Mouse (Mus musculus) ES-E14 (cell line): ENCODE data around the gene Krt28.

ENCODE experiments used
- CHD2 ChIP-seq: IDR thresholded peaks from 2 replicates; pipeline ENCODE4 v1.6.1; 2014; ENCODE audit warnings: mild to moderate bottlenecking, low read depth, low read length, inconsistent platforms
- HCFC1 ChIP-seq: IDR thresholded peaks from 2 replicates; pipeline ENCODE4 v1.6.1; 2012; ENCODE audit warnings: low read length, inconsistent platforms, borderline replicate concordance; ENCODE audit not compliant: insufficient read depth
- MAFK ChIP-seq: IDR thresholded peaks from 2 replicates; pipeline ENCODE4 v1.6.1; 2014; ENCODE audit warnings: mild to moderate bottlenecking, low read depth, low read length, inconsistent platforms; ENCODE audit not compliant: insufficient read depth
- ZC3H11A ChIP-seq: IDR thresholded peaks from 2 replicates; pipeline ENCODE4 v1.6.1; 2012; ENCODE audit warnings: low read depth, mild to moderate bottlenecking, inconsistent platforms, low read length, borderline replicate concordance
- ZNF384 ChIP-seq: IDR thresholded peaks from 2 replicates; pipeline ENCODE4 v1.6.1; 2012; ENCODE audit warnings: low read depth, low read length, inconsistent platforms

- TF ChIP-seq ZNF384, result no peak
- TF ChIP-seq CHD2, result no peak
- TF ChIP-seq HCFC1, result no peak
- no peak for TF ChIP-seq ZC3H11A
- no peak for TF ChIP-seq MAFK
These were observed 22.0 kb upstream of the Krt28 start for GRCm38 (mm10) chr11:99396661-99397060.
